16 mouse cellular contexts compared by ENCODE assay signal in the genomic region with DNA sequence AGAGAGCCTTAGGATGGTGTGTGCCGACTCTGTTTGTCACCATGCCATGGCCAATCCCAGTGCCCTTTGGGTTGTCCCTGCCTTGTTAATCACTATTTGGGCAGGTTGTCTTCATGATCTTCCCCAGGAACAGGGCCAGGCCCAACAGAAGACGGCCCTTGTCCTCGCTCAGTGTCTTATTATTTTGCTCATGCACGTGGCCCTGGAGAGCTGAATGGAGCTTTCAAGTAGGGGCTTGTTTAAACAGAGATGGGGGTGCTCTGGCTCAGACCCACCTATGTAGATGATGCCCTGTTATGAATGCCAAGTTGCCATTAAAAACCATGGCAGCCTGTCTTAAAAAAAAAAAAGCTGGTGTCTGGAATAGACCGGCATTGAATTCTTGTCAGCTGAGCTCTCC.
DNase-seq lines count a peak whose midpoint lies in the region; ATAC-seq and TF ChIP-seq lines count a peak whose summit lies in the region.
"Had no signal": no experiment of that assay in that cellular context is flagged by ENCODE, and none has a peak within 500 bp of the region (broad histone marks: within the 10 kb centered on the region; RNA-seq: fewer than 3 reads in every experiment).

No protein-coding gene starts in this region.

- H3K4me3 ChIP-seq in forebrain, embryonic 12.5 days (replicated peaks) = no peak overlapping the region
- H3K4me3 ChIP-seq in stomach, postnatal 0 days (ENCODE audit: low read depth, low read length) = no peak overlapping the region
- H3K4me3 ChIP-seq in kidney, embryonic 16.5 days (ENCODE audit: low read length) = no peak overlapping the region
- H3K4me3 ChIP-seq: embryonic facial prominence, embryonic 13.5 days; limb, embryonic 10.5 days; midbrain, embryonic 15.5 days had no signal

- ATAC-seq in forebrain, embryonic 12.5 days (ENCODE audit: low FRiP score) = no peak
- ATAC-seq in stomach, postnatal 0 days (ENCODE audit: low FRiP score, low TSS enrichment) = no peak
- ATAC-seq in kidney, embryonic 16.5 days (ENCODE audit: low FRiP score, low TSS enrichment) = no peak
- ATAC-seq: intestine, postnatal 0 days; midbrain, embryonic 15.5 days had no signal

- TF ChIP-seq CTCF in stomach, postnatal 0 days (IDR thresholded peaks at IDR 0.05; ENCODE audit: low read depth) = no peak

- H3K4me1 ChIP-seq in forebrain, embryonic 12.5 days = peaks cover 19% of the 10 kb centered on the region
- no peaks in the 10 kb centered on the region for H3K4me1 ChIP-seq in stomach, postnatal 0 days (replicated peaks; ENCODE audit: control insufficient read depth, insufficient read depth)
- no peaks in the 10 kb centered on the region for H3K4me1 ChIP-seq in kidney, embryonic 16.5 days (ENCODE audit: insufficient read depth, low read length)
- H3K4me1 ChIP-seq: embryonic facial prominence, embryonic 13.5 days; limb, embryonic 10.5 days had no signal

- TF ChIP-seq EP300 in stomach, postnatal 0 days (optimal IDR thresholded peaks at IDR 0.05) = no peak

- H3K27me3 ChIP-seq in forebrain, embryonic 12.5 days = no peaks in the 10 kb centered on the region
- no peaks in the 10 kb centered on the region for H3K27me3 ChIP-seq in stomach, postnatal 0 days (ENCODE audit: control insufficient read depth, insufficient read depth, low read length)
- H3K27me3 ChIP-seq in kidney, embryonic 16.5 days (ENCODE audit: insufficient read depth, low read length) = no peaks in the 10 kb centered on the region
- H3K27me3 ChIP-seq: embryonic facial prominence, embryonic 13.5 days; midbrain, embryonic 15.5 days had no signal

- H3K9ac ChIP-seq in forebrain, embryonic 12.5 days = no peak overlapping the region
- no peak overlapping the region for H3K9ac ChIP-seq in stomach, postnatal 0 days (ENCODE audit: low read length)
- no peak overlapping the region for H3K9ac ChIP-seq in kidney, embryonic 16.5 days (replicated peaks; ENCODE audit: low read length)
- H3K9ac ChIP-seq: embryonic facial prominence, embryonic 13.5 days; midbrain, embryonic 15.5 days had no signal

- 47% methylated on average over 5 of the region's 5 CpGs for WGBS in forebrain, embryonic 12.5 days
- WGBS in stomach, postnatal 0 days = 85% methylated on average over 5 of the region's 5 CpGs
- WGBS in kidney, embryonic 16.5 days = 83% methylated on average over 5 of the region's 5 CpGs

- no peaks in the 10 kb centered on the region for H3K36me3 ChIP-seq in forebrain, embryonic 12.5 days (replicated peaks)
- H3K36me3 ChIP-seq in stomach, postnatal 0 days (ENCODE audit: control insufficient read depth, insufficient read depth, low read length) = no peaks in the 10 kb centered on the region
- no peaks in the 10 kb centered on the region for H3K36me3 ChIP-seq in kidney, embryonic 16.5 days (ENCODE audit: insufficient read depth, low read length)
- H3K36me3 ChIP-seq: embryonic facial prominence, embryonic 13.5 days; limb, embryonic 10.5 days; midbrain, embryonic 15.5 days had no signal

- H3K27ac ChIP-seq in forebrain, embryonic 12.5 days = peak overlapping the region; percentile 72
- H3K27ac ChIP-seq in stomach, postnatal 0 days (replicated peaks) = no peak overlapping the region
- H3K27ac ChIP-seq in kidney, embryonic 16.5 days (ENCODE audit: low read length) = no peak overlapping the region
- H3K27ac ChIP-seq: embryonic facial prominence, embryonic 13.5 days; limb, embryonic 10.5 days; midbrain, embryonic 15.5 days had no signal

- DNase-seq in layer of hippocampus, adult 9-11 months = peak; percentile 43
- DNase-seq in layer of hippocampus, adult 9-10 months (ENCODE audit: low spot score) = no peak
- DNase-seq in right cerebral cortex, postnatal 10 days (ENCODE audit: low spot score in 2 of 2) = peak; percentile 71 to 78
- no peak for DNase-seq in right cerebral cortex, adult 18-20 months
- no peak for DNase-seq in stomach, postnatal 0 days (ENCODE audit: low spot score)
- DNase-seq: adrenal gland, adult 2 months; kidney, postnatal 10 days; lung, adult 18-20 months; lung, postnatal 14 days; thymus, postnatal 14 days had no signal

- H3K9me3 ChIP-seq in forebrain, embryonic 12.5 days = no peaks in the 10 kb centered on the region
- H3K9me3 ChIP-seq in stomach, postnatal 0 days (ENCODE audit: control insufficient read depth, low read length) = no peaks in the 10 kb centered on the region
- H3K9me3 ChIP-seq in kidney, embryonic 16.5 days (ENCODE audit: low read length) = no peaks in the 10 kb centered on the region
- H3K9me3 ChIP-seq: embryonic facial prominence, embryonic 13.5 days; limb, embryonic 10.5 days; midbrain, embryonic 15.5 days had no signal

- no peak overlapping the region for H3K4me2 ChIP-seq in forebrain, embryonic 12.5 days
- no peak overlapping the region for H3K4me2 ChIP-seq in stomach, postnatal 0 days (replicated peaks; ENCODE audit: low read depth)
- no peak overlapping the region for H3K4me2 ChIP-seq in kidney, embryonic 16.5 days (replicated peaks; ENCODE audit: low read depth, low read length)
- H3K4me2 ChIP-seq: embryonic facial prominence, embryonic 13.5 days; midbrain, embryonic 15.5 days had no signal

Comparison
In these comparisons a context has a peak if more than half of its experiments do, and no peak if none do; other contexts are left out.
1. DNase-seq: peak in layer of hippocampus, adult 9-11 months (single experiment) and right cerebral cortex, postnatal 10 days (2 of 2); none in layer of hippocampus, adult 9-10 months (single experiment), right cerebral cortex, adult 18-20 months (single experiment) and stomach, postnatal 0 days (single experiment).